Mouse (Mus musculus) CH12F3 (cell line): ENCODE data around the gene Unkl.
"Not testable (repeated sequence)": the region's sequence is repeated elsewhere in the genome, so short reads cannot be mapped to it uniquely, and the experiment has no call there.

Experiments used
- in situ Hi-C: fragments of 300-500 bp; cut with MboI; formaldehyde crosslinking; loops from 2 replicates; pipeline ENCODE4 v1.14.3; 2020; ENCODE audit warnings: low sequenced_read_pairs

Unkl gene

DNA sequence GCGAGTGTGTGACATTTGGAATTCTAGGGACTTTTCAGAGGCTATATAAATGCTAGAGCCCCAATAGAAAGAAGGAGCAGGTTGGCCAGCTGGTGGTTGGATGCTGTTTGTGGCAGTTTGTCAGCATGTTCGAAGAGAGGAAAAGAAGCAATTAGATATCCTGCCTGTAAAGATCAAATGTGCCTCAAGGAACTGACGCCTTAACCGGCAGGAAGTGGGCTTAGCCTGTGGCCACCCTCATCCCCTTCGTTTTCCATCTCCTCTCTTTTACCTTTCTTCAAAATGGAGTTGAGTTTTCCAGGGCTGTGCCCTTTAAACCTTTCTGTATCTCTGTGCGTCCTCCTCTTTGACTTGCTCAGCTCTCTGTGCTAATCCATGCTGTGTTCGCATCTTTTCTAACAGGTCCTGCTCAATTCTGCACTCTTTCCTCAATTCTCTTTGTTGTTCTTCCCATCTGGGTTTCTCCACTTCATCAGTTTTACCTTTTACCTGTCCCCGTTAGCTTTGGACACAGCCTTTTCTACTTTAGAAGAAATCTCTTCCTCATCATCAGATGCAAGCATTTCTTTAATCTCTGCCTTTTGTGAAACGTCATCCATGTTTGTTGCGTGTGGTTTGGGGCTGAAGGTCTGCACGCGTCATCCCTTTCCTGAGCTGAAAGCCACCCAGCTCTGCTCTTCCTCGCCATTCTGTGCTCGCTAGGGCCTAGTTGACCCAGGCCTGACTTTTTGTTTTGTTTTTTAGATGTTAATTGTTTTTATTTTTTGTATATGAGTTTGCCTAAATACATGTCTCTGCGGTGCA lies 31.5 kb downstream of the Unkl start:
- in situ Hi-C loops = no loop called here

DNA sequence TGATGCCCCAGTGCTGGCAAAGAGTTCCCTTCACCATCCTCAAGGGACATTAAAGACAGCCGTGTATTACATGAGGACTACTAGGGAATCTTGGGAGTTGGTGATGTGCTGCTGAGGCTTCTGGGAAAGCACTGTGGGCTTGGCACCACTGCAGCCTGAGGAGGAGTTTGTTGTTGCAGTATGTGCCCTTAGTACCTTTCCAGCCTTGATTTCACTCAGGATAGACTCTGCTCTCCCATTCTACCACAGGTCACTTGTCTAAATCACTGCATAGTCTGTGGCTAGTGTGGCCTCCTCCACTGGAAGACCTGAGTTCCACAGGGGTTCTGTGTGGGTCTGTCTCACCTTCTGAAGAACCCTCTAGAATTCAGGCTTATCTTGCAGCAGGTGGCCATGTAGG lies 32.5 kb downstream of the Unkl start:
- in situ Hi-C loops = no loop called here

DNA sequence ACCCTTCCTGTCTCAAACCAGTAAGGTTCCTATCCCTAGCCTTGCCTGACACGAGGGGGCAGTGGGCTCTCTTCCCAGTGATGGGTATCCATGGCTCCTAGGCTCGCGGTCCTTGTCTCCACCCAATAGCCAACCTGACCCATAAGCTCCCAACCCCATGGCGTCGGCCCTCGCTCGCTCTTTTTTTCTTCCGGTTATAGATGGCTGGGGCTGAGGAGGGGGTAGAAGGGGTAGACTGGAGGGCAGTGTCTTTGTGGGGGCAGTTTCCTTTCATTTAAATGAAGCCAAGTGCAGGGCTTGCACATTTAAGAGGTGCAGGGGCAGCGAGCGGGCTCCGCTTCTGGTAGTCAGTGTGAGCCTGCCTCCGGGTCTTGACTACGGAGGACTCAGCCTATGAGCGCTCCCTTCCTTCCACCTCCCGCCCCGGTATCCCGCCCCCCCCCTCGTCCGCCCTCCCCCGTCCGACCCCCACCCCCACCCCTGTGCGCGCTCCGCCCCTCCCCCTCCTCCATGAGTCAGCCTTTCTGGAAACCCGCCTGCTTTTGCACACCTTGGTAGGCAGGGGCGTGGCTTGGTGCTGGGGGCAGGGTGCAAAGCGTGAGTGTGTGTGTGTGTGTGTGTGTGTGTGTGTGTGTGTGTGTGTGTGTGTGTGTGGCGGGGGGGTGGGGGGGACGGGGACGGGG lies 33.8 kb downstream of the Unkl start:
- in situ Hi-C loops = no loop called here

DNA sequence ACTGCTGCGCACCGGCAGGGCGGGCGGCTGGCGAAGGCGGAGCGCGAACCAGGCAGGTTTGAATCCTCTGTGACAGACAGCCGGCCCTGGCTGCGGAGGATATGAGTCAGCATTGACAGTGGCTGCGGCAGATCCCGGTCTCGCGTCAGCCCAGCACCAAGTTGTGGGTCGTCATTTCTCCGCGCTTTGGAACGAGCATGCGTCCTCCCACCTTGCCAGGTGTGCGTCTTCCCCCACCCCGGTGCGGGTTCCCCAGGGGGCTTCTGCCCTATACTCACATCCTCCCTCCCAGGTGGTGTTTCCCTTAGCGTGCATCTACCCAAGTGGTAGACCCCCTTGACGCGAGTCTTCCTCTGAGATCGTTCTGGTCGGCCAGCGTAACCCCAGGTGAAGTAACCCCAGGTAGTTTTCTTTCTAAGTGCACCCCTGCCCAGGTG lies 34.3 kb downstream of the Unkl start:
- in situ Hi-C loops = not testable (repeated sequence)

DNA sequence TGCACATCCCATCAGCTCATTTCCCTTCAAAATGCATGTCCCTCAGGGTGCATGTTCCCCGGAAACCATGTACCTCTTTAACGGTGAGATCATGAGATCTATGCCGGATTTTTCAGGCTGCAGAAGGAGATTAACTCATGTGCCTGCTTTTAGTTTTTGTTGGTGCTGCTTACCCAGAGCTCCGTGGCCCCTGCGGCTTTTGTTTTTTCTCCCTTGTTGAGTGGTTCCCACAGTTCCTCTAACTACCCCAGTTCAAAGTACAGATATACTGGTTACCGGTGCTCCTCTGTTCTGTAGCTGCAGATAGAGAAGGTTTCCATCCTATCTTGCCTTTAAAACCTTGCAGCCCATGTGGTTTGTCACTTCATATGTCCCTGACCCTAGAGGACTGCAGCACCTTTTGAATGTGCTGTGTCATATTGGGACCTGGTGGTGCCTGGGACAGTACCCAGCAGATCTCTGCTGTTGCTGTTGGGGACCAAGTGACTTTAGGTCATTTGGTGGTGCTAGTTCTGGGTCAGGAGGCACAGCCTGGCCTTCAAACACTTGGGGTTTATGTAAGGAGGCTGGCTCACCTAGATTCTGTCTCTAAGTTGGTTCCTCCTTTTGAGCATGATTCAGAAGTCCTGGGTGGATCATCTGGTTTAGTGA lies 34.9 kb downstream of the Unkl start:
- in situ Hi-C loops = no loop called here

DNA sequence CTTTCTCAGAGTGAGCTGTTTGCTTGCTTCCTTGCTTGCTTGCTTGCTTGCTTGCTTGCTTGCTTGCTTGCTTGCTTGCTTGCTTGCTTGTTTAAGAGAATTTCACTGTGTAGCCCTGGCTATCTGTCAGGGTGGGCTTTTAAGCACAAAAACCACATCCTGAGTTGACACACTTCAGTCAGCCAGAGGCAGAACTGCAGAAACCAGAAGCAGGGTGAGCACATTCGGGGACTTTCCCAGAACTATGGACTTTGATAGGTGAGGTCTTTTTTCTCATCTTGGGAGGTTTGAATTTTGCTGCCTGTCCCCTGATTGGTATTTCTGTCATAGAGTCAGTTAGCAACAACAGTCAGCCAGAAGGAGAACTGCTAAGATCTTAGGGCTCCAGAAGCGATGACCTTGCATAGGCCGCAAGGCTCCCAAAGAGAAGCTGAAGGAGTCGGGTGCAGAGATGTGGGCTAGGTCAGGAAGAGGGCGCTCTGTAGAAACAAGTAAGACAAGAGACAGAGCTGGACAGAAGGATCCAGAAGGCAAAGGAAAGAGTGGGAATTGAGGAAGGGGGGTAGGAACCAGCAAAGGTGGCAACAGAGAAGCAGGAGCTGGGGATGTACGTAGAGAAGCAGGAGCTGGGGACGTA lies 36.5 kb downstream of the Unkl start:
- in situ Hi-C loops = no loop called here

DNA sequence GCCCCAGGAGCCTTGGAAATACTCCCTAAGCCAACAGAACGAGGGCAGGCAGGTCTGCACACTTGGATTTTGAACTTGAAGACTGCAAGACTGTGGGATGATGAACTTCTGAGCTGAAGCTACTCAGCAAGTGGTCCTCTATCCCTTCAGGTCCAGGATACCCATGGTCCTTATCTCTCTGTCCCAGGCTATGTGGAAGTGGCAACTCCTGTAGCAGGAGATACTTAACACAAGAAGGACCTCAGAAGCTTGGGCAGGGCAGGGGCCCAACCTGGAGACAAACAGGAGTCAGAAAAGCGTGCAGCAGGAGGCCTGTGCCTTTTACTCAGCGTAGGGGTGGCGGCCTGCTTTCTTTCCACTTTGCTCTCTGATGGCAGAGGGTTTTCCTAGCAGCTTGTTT lies 37.5 kb downstream of the Unkl start:
- in situ Hi-C loops = no loop called here

DNA sequence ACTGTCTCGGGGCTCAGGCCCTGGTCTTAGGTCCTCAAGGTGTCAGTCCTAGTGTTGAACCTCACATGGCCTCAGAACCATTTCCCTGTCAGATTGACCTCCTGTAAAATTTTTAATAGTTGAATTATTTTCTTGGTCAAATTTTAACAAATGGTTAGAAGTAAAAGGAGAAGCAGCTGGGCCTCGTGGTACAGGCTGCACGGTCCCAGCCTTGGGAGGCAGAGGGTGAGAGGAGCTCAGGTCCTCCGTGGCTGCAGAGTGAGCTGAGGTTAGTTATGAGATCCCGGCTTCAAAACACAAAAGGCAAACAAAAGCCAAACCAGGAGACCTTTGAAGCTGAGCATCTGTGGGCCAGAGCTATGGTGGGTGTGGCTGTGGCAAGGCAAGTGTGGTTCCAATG lies 39.8 kb downstream of the Unkl start:
- in situ Hi-C loops = no loop called here

DNA sequence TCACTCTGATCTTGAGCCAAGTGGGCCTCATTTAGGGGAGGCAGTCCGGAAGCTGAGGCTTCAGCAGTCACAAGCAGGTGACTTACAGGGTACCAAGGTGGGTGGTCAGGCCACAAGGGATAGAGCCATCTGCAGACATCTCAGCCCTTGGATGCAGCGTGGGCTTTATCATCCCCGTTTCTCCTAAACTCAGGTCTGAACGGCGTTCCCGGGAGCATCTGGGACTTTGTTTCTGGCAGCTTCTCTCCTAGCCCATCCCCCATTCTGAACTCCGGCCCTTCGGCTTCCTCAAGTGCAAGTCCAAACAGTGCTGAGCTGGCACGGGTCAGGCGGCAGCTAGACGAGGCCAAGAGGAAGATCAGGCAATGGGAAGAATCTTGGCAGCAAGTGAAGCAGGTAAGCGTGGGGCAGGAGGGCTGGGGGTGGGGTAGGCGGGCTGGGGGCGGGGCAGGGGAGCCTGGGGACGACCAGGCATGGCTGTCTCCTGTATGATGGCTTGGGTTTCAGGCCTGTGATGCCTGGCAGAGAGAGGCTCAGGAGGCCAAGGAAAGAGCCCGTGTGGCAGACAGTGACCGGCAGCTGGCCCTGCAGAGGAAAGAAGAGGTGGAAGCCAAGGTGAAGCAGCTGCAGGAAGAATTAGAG lies 41.9 kb downstream of the Unkl start:
- in situ Hi-C loops = not testable (repeated sequence)

DNA sequence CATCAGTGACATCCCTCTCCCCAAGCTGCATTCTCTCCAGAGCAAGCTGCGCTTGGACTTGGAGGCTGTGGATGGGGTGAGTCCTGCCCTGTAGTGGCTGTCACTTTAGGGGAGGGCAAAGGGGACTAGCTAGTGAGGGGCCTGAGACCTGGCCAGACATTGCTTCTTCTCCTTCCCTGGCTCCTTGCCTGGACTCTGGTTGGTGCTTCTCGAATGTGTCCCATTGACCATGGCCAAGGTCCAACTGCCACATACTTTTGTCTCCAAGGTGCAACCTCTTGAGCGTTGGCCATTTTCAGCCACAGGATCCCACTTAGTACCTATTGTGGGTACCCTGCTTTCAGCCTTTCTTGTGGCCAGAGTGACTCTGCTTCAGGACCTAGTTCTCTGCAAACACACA lies 42.5 kb downstream of the Unkl start:
- in situ Hi-C loops = no loop called here

DNA sequence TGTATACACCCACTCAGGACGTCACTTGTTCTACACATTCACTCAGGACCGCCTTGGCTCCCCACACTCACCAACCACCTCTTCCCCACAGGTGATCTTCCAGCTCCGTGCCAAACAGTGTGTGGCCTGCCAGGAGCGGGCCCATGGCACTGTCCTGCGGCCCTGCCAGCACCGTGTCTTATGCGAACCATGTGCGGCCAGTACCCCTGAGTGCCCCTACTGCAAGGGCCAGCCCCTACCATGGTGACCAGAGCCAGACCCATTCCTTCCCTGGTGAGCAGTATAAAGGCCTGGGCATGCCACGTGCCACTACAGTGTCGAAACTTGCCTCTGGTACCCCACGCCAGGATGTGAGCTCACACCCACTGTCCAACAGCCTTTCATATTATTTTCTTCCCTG lies 43.4 kb downstream of the Unkl start:
- in situ Hi-C loops = not testable (repeated sequence)

DNA sequence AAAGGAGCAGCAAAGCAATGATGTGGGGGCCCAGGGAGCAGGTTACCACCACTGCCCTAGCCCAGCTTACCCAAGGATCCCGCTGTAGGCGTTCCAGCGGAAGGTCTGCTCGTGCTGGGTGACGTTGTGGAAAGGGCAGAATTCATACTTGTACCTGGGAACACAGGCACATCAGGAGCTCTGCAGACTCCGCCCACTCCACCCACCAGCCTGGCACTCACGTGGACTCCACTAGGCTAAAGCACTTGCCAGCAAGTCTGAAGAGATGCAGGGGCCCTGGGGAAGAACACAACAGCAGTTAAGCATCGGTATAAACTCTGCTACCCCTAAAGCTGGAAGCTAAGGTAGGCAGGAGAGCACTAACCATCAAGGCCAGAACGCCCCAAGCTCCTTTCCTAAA lies 47.4 kb downstream of the Unkl start:
- in situ Hi-C loops = no loop called here

DNA sequence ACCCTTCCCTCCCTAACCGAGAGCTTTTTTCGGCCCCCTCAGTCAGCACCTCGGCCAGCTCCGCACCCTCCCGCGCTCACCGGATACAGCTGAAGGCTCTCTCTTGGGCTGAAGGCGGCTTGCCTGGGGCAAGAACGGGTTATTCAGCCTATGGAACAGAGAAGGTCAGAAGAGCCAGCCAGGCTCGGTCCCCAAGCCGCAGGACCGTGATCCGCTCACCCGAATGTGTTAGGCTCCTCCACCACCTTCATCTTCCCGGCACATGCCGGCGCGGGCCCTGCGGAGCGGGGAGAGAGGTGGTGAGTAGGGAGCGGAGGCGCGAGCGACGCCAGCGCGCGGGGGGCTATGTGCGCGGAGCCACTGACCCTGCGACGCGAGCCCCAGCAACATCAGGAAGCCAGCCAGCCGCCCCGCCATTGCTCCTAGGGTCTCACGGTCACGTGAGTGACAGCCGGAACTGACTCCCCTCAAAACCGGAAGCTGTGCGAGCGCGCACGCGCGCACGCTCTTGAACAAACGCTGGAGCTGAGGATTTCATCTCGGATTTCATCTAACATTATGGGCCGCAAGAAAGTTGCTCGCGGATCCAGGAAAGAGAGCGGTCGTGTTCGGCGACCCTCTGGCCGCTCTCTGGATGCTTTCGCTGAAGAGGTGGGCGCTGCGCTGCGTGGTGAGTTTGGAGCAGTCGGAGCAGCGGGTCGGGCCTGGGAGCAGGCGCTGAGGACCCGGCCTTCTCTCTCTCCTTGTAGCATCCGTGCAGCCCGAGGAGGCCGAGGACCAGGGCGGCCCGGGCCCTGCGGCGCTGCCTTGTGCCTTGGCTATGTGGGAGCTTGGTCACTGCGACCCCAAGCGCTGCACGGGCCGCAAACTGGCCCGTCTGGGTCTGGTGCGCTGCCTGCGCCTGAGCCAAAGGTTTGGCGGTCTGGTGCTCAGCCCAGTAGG lies 51.8 kb downstream of the Unkl start, which contains the start of the genes Gnptg and Tsr3:
Gnptg (minus strand) TSS at position 430 of the 942 bp plus-strand sequence.
Tsr3 (plus strand) TSS at position 476 of the 942 bp plus-strand sequence.
- in situ Hi-C loops = no loop called here

DNA sequence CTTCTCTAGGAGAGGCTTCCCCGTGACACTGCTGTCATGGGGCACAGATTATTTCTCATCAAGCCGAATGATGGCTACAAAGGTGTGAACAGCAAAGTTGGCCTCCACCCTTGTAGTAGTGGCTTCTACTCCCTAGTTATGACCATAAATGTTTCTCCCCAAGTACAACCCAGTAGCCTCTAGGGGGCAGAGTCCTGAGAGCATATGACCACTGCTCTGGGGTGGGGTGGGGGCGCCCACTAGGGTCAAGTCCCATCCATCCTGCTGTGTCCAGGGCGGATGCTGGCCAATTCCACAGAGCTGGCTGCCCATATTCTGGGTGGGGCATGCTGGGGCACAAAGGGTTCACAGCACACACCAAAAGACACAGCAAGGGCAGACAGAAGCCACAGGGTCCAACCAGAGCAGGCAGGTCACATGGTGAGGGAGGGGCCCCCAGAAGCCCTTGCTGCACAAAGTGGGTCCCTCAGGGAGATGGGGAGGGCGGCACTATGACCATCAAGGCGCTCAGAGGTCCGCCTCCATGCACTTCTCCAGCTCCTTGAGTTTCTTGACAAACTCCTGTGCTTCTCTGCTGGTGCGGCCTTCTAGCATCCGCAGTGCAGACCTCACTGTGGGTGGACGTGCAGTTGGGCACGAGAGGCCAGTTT lies 55.1 kb downstream of the Unkl start:
- in situ Hi-C loops = no loop called here

DNA sequence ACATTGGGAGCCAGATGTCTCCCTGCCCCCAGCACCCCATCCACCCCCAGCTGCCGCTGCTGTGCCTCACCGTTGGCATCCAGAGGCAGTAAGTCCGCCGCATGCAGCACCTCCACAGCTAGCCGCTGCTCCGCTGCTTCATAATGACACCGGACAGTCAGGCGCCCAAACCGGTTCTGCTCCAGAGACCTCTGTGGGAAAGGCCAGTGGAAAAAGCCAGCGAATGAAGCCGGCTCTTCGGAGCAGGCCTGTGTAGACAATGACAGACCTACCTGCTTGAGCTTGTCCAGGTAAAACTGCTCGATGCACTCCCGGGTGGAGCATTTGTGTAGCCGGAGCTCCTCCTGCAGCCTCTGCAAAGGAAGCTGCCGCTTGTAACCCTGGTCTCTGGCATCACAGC lies 56.0 kb downstream of the Unkl start:
- in situ Hi-C loops = no loop called here

DNA sequence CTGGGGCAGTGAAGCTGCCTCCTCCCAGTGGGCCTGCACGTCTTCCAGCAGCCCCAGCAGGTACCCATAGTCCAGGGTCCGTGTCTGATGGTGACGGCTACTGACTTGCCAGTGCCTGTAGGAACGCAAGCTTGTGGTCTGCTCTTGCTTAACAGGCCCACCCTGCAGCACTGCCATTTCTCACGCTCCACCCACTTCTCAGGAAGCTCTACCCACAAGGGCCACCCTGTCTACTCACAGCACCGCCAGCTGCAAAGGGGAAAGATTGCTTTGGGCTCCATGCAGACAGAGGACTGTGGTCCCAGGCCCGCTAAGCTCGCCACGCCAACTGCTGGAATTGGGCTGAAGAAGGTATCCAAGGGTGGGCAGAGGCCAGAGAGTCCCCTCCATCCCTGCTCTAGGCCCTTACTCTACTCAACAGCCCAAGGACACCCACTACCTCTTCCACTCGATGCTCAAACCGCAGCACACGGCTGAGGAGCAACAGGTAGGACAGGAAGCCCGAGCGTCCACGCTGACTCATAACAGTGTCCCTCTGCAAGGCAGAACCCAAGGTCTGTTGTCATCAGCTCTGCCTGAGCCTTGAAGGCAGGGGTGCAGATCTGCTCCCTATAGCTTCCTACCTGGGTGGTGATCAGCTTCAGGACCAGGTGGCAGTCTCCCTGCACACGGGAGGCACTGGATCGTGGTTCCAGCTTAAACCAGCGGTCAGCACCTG lies 60.0 kb downstream of the Unkl start:
- in situ Hi-C loops = no loop called here

DNA sequence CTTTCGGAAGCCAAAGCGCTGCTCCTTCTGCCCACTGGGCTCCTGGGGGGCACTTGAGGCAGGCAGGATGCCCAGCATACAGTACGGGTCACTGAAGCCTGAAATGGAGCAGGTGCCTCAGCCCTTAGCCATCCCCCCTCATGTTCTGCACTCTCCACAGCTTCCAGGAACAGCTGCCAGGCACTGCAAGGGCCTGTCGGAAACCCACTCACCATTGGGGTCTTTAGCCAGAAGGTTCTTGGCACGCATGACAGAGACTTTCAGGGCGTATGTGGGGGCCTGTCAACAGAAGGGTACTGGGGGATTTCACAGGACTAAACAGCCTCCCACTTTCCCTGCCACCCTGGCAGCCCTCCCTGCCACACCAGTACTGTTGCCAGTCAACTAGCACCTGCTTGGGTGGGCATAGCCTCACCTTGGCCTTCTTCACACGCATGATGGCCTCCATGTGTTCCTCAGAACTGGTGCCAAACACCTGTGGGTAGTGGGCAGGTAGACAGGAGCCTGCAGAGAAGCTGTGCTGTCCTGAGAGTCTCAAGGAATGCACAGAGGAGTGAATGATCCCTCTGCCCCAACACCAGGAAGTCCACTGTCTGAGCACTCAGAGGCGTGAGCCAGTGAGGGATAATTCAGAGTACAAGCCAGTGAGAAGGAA lies 62.1 kb downstream of the Unkl start:
- in situ Hi-C loops = no loop called here

DNA sequence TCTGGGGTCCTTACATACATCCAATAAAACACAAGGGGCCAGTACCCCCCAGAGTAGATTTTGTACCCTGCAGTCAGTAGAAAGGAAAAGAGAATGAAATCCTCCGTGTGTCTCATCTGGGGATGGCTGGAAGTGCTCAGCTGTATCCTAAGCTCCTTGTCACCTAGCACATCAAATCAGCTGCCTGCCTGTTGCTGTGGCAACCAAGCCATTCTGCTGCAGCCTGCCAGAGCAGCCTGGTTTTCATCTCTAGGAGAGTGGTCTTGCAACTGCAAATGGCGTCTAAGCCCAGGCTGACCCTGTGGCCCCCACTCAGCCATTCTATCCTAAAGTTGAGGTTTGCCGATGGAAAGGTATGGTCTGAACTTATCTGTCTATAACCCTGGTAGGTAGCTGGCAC lies 64.4 kb downstream of the Unkl start:
- in situ Hi-C loops = no loop called here
